Mouse (Mus musculus) monocyte, adult 2 months (primary cell): ENCODE measurements around the gene Olfr1358.
"Not testable (repeated sequence)": the region's sequence is repeated elsewhere in the genome, so short reads cannot be mapped to it uniquely, and the experiment has no call there.

Source experiments
- DNase-seq, 2 experiments: peaks; one replicate each; pipeline ENCODE4 v3.0.0; 2022; ENCODE audit warnings: low spot score in 2 of 2, low read depth in 1 of 2

Olfr1358 gene

DNA sequence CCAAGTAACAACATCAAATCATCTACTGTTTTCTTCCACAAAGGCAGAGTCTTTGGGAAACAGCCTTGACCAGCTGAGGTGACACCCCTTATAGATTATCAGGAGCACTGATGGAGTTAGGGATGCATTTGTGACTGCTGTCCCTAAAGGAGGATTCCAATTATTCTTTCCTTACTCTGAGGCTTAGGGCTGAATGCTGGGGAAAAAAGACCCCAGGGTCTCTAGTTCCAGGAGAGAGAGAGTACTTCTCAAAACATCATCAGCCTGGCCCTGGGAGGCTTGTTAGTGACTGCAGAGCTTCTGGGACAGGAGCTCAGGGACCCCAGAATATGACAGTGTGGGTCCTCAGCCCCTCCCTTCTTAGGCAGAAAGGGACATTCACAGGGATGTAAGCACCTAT is at the start of gene Olfr1358:
TSS of gene Olfr1358 (plus strand) at position 301 of the 400 bp plus-strand sequence.
- no peak for DNase-seq

DNA sequence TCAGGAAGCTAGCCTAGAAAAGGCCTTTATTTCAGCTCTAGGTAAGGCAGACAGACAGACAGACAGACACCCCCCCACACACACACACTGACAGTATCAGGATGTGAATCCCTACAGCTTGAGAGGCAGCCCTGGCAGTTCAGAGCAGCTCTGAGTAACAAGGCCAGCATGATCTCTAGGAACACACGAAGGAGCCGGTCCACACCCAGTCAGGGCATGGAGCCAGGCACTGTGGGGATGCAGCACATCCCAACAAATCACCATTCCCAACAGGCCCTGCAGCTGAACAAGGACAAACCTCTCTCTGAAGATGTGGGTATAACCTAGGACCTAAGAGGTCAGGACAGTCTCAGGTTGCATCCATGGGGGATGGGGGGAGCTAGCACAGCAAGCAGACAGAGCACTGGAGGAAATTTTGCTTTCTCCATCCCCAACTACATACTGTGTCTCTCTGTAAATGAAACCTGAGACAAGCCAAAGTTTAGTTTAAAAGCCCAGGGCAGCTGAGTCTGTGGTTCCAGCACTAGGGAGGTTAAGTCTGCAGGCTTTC is 49.4 kb upstream of the Olfr1358 start:
- DNase-seq, result no peak

GRCm38 (mm10) chr10:78470582-78471313 is 46.5 kb upstream of the Olfr1358 start:
- no peak for DNase-seq

GRCm38 (mm10) chr10:78472046-78472445 is 45.2 kb upstream of the Olfr1358 start:
- no peak for DNase-seq

GRCm38 (mm10) chr10:78473434-78473833 is 43.8 kb upstream of the Olfr1358 start:
- DNase-seq, result no peak

DNA sequence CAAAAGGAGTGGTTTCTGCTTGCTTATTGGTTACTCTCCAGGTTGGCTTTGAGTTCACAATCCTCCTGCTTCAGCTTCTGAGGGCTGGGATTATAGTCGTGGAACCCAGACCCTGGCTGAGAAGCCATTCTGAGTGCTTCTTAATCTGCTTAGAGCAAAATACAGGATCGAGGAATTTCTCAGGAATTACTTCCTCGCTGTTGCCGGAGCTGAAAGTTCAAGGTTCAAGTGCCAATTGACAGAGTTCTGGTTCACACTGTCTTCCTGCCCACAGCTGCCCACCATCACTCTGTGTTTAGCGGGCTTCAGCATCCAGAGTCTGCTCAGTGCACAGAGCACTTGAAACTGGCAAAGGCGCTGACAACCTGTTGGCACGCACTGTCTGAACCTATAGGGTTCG is 42.5 kb upstream of the Olfr1358 start:
- DNase-seq, result no peak

DNA sequence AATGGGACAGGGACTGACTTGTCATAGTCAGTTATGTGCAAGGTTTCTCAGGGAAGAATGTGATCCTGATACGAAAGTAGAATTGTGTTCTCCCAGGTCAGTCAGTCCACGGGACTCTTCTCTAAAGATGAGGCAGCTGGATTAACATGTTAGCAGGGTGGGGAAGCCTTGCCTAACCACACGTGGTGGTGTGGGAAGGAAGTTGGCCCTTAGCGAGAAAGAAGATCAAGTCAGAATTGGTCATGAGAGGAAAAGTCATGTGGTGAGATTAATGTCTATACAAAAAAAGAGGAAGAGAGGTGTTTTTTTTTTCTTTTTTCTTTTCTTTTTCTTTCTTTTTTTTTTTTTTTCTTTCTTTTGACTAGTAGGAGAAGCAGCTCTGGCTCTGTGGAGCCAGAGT is 40.4 kb upstream of the Olfr1358 start:
- DNase-seq, result peak in 1 of 2 experiments; percentile 38

DNA sequence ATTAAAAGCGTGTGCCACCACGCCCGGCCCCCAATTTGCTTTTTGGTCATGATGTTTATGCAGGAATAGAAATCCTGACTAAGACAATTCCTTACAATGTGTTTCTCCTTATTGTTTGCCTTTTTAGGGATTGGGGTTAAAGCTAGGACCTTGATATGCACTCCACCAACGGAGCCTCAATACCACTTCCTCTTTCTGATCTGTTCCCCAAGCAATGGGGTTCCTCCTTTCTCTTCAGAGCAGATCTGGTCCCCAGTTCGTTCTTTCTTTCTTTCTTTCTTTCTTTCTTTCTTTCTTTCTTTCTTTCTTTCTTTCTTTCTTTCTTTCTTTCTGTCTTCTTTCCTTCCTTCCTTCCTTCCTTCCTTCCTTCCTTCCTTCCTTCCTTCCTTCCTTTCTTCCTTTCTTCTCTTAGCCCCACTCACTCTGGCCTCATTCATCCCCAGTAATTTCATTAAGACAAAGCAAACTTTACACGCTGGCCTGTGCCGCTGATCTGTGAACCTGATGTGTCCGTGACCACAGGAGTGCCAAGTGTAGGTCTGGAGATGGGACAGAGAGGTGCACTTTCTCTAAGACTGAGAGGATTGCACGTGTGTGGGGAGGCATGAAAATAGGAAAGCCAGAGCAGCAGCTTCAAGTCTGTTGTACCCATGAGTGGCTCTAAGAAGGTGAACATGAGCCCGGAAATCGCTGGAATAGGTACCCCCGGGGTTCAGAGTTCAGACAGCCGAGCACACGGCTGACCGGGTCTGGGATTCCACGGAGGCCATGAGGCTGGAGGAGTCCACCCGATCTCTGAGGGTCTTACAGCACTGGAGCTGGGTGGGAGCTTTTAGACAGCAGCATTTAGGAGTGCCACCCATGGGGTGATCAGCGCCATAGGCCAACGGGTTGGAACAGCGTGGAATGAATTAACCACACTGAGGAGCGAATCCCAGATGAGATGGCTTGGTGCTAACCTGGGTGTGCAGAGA is 36.0 kb upstream of the Olfr1358 start:
- no peak for DNase-seq

GRCm38 (mm10) chr10:78481928-78482499 is 35.2 kb upstream of the Olfr1358 start:
- DNase-seq, result peak in 1 of 2 experiments; percentile 35

GRCm38 (mm10) chr10:78485369-78485768 is 31.9 kb upstream of the Olfr1358 start:
- not testable (repeated sequence) for DNase-seq

DNA sequence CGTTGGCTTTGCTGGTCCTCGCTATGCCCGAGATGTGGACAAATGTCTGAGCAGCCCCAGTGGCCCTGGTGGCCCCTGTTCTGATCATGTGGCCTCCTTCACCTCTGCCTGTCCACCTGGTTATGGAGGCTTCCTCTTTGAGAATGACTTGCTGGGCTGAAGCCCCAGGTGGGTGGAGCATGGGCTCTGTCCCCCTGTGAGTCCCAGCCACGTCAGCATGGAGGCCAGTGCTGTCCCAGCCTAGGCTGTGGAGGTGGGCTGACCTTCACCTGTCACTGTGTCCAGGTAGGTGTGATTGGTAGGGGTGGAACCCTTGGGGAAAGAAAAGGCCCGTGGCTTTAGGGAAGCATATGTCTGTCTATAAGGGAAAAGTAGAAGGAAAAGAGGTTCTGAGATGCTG is 30.4 kb upstream of the Olfr1358 start:
- DNase-seq, result no peak

DNA sequence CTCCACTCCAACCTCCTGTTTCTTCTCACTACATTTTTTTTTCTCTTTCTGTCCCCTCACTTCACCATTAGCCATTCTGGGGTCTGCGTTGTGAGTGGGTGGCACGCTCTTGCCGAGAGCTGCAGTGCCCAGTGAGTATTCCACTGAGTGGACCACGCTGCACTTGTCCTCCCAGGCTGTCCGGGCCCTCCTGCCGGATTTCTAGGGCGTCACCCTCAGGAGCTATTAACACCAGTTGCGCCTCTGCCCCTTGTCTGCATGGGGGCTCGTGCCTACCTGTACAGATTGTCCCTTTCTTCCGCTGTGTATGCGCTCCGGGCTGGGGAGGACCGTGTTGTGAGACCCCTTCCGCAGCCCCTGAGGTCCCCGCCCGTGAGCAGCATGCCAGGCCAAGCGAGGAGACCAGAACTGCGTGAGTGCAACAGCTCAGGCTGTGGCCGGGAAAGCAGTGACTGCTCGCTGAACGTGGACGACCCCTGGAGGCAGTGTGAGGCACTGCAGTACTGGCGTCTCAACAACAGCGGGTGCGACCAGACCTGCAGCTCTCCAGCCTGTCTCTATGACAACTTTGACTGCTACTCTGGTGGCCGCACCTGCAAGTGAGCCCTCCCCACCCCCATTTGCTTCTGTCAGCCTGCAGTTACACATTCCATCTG is 29.7 kb upstream of the Olfr1358 start:
- DNase-seq, result peak in 1 of 2 experiments; percentile 78

GRCm38 (mm10) chr10:78502986-78503733 is 14.1 kb upstream of the Olfr1358 start:
- DNase-seq, result no peak

DNA sequence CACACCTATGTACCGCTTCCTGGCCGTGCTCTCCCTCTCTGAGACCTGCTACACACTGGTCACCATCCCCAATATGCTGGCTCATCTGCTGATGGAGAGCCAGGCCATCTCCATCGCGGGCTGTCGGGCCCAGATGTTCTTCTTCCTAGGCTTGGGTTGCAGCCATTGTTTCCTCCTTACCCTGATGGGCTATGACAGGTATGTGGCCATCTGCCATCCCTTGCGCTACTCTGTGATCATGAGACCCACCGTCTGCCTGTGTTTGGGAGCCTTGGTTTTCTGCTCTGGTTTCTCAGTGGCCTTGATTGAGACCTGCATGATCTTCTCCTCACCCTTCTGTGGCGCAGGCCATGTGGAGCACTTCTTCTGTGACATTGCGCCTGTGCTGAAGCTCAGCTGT is 2.6 kb downstream of the Olfr1358 start:
- DNase-seq, result no peak

- no peak for DNase-seq
These were observed 3.2 kb downstream of the Olfr1358 start for GRCm38 (mm10) chr10:78520260-78521005.

DNA sequence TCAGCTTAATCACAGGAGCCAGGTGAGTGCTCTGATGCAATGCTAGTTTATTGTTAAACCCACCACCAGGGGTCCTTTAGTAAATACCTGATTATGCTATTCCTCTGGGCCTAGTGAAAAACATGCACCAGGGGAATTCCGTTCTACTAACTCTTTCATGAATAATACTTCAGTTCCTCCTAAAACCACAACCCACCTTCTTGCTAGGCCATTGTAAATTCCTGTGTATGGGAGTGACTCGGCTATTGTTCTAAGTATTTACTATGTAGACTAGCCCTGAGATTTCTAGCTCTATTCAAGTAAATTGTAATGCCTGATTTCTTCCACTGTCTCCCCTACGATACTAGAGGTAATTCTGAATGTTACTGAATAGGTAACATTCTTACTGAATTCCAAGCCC is 7.8 kb downstream of the Olfr1358 start:
- DNase-seq, result not testable (repeated sequence)

DNA sequence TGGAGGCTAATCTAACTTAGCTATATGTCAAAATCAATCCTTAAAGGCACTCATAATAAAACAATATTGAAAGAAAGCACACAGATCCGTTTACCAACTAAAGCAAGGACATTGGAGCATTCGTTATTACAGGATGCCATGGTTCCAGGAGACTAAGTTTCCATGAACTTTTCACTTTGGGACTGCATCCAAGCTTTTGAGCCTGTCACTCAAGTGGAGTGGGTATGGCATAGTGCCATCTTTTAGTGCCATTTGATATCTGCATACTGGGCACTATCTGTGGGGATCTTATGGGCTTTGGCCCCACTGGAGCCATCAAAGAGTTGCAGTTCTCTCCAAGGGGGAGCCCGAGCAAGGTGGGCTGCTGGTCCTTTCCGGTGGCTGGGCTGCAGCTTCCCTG is 8.3 kb downstream of the Olfr1358 start:
- no peak for DNase-seq

GRCm38 (mm10) chr10:78540943-78541342 is 23.7 kb downstream of the Olfr1358 start:
- DNase-seq, result no peak

- DNase-seq, result no peak
These were observed 47.8 kb downstream of the Olfr1358 start for GRCm38 (mm10) chr10:78565070-78565469.
